ENCODE assay signal across 8 mouse cellular contexts in genomic region chr4:88094062-88094767, GRCm38 (mm10). TPM values are rescaled to one million over a fixed set of nuclear protein-coding genes. Genes with fewer than 3 reads are reported as not detected.
DNase-seq lines count a peak whose midpoint lies in the region; ATAC-seq lines count a peak whose summit lies in the region.

Gene Focad, plus strand, starts transcription at chr4:88094629.

- peaks cover 7% of the 10 kb centered on the region for H3K4me1 ChIP-seq in lung, embryonic 16.5 days (replicated peaks; ENCODE audit: control insufficient read depth, insufficient read depth, low read length)

- peak within 1 kb of the TSS; percentile 84 for H3K4me3 ChIP-seq in lung, embryonic 16.5 days (ENCODE audit: low read length)

- H3K36me3 ChIP-seq in lung, embryonic 16.5 days (ENCODE audit: control insufficient read depth, insufficient read depth, low read length), result no peaks in the 10 kb centered on the region

- peak within 1 kb of the TSS; percentile 82 for H3K9ac ChIP-seq in lung, embryonic 16.5 days (ENCODE audit: low read length)

- peak; percentile 99 for ATAC-seq in hematopoietic stem cell, adult 5-6 weeks (replicated peaks in 1 of 2; ENCODE audit: insufficient read depth in 1 of 2, low FRiP score in 2 of 2, low TSS enrichment in 1 of 2, low read depth in 1 of 2, poor library complexity in 2 of 2, severe bottlenecking in 2 of 2)
- peak; percentile 100 for ATAC-seq in lung, embryonic 16.5 days (ENCODE audit: low read depth)

- WGBS in lung, embryonic 16.5 days, result under 1% methylated on average over 34 of the region's 34 CpGs

- peak; percentile 90 for DNase-seq in MEL-GATA-1-ER (ENCODE audit: extremely low read depth, low read depth)
- peak; percentile 98 for DNase-seq in cerebellum, adult 8-10 months
- DNase-seq in forelimb bud, embryonic 11.5 days (ENCODE audit: low read depth, low spot score), result peak; percentile 96
- DNase-seq in layer of hippocampus, adult 9-10 months (ENCODE audit: low spot score), result peak; percentile 92
- peak; percentile 91 for DNase-seq in ovary, postnatal 10 days (ENCODE audit: low spot score)
- peak; percentile 97 to 98 for DNase-seq in thymus, postnatal 10 days (ENCODE audit: low spot score in 2 of 2)

- H3K9me3 ChIP-seq in lung, embryonic 16.5 days (ENCODE audit: control insufficient read depth, low read length), result no peaks in the 10 kb centered on the region

- H3K27me3 ChIP-seq in lung, embryonic 16.5 days (ENCODE audit: control insufficient read depth, insufficient read depth, low read depth, low read length), result no peaks in the 10 kb centered on the region

- peak within 1 kb of the TSS; percentile 61 for H3K27ac ChIP-seq in lung, embryonic 16.5 days (ENCODE audit: low read length)

- H3K4me2 ChIP-seq in lung, embryonic 16.5 days (ENCODE audit: low read depth, low read length), result peak within 1 kb of the TSS; percentile 98

RNA-seq across cellular contexts. Expression of gene Focad, which starts in this region (rescaled TPM):
- 12.9 and 23.4 TPM in 2 replicates for total RNA-seq in hematopoietic stem cell, adult 5-6 weeks (2017)
- polyA plus RNA-seq in lung, embryonic 16.5 days (2015; fragmentation: Nextera tagmentation; extraction: Ambion mirVana), result 15.1 and 15.6 TPM in 2 replicates

Comparison
In these comparisons a context has a peak if more than half of its experiments do, and no peak if none do; other contexts are left out.
1. Peak in every context shown above with its lines: DNase-seq, ATAC-seq, H3K4me3 ChIP-seq and H3K27ac ChIP-seq.